Mouse (Mus musculus): ENCODE data around the gene 1700025G04Rik. TPM values are rescaled to one million over a fixed set of nuclear protein-coding genes. Genes with fewer than 3 reads are reported as not detected.

1700025G04Rik gene
- 26.7 and 27.8 TPM in 2 replicates for polyA plus RNA-seq (2014; fragmentation: Nextera tagmentation; extraction: Ambion mirVana)

DNA sequence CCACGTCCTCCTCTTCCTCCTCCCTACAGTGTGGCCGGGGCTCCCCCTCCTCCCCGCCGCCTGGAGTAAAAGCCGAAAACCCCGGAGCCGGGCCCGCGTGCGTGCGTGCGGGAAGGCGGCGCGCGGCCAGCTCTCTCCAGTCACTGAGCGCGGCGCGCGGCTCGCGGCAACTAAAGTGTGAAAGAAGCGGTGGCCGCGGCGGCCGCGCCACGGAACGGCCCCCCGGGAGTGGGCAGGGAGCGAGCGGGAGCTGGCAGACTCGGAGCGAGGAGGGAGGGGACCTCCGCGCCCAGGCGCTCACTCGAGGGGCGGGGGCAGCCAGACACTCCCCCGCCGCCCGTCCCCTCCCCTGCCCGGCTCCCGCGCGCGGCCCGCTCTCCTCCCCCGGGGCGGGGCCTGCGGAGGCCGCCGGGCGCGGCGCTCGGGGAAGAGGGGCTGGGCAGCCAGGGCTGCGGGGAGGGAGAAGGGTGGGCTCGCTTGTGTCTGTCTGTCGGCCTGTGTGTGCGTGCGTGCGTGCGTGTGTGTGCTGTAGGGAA, at the start of gene 1700025G04Rik:
TSS of gene 1700025G04Rik (minus strand) at position 108 of the 536 bp plus-strand sequence.
- ATAC-seq (ENCODE audit: low FRiP score, low TSS enrichment) (peak; percentile 91), DNase-seq (peak; percentile 94)
- Histone ChIP-seq H3K4me2 (ENCODE audit: low read length) (peak within 1 kb of the TSS; percentile 83), H3K9me3 (ENCODE audit: control insufficient read depth, low read length) (no peaks in the 10 kb centered on the region), H3K36me3 (ENCODE audit: control insufficient read depth, insufficient read depth, low read length) (no peaks in the 10 kb centered on the region), H3K27me3 (ENCODE audit: control insufficient read depth, insufficient read depth, low read length) (no peaks in the 10 kb centered on the region), H3K4me1 (ENCODE audit: control insufficient read depth, insufficient read depth, low read length) (peaks cover 38% of the 10 kb centered on the region), H3K4me3 (replicated peaks; ENCODE audit: low read depth, low read length) (peak within 1 kb of the TSS; percentile 94), H3K27ac (replicated peaks; ENCODE audit: low read depth, low read length) (peak within 1 kb of the TSS; percentile 99), H3K9ac (replicated peaks; ENCODE audit: low read length) (peak within 1 kb of the TSS; percentile 97)
- under 1% methylated on average over 50 of the region's 66 CpGs for WGBS

DNA sequence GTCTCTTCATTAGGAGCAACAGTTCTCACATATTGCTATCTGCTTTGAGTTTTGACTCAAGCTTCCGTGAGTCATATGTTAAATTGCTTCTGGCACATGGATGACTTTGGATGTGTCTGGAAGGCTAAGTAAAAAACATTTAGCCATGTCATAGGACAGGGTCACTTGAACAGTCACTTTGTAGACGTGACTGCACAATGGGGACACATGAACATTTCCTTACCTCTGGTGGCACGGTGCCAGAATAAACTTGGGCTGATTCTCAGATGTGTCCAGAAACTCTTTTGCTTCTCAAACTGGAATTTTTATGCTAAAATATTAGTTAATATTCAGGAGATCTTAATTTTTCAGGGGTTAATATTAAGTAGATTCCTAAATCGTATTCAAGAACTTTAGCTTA, 49.6 kb upstream of the 1700025G04Rik start:
- H3K4me1 ChIP-seq (ENCODE audit: control insufficient read depth, insufficient read depth, low read length): no peaks in the 10 kb centered on the region
- H3K4me2 ChIP-seq (ENCODE audit: low read length): no peak overlapping the region
- ATAC-seq (ENCODE audit: low FRiP score, low TSS enrichment): no peak
- no peaks in the 10 kb centered on the region for H3K36me3 ChIP-seq (ENCODE audit: control insufficient read depth, insufficient read depth, low read length)
- H3K4me3 ChIP-seq (replicated peaks; ENCODE audit: low read depth, low read length): no peak overlapping the region
- H3K9ac ChIP-seq (replicated peaks; ENCODE audit: low read length): no peak overlapping the region
- 90% methylated on average over 4 of the region's 4 CpGs for WGBS
- peaks cover 5% of the 10 kb centered on the region; the same call in 1 of the 2 replicates for H3K9me3 ChIP-seq (ENCODE audit: control insufficient read depth, low read length)
- no peaks in the 10 kb centered on the region for H3K27me3 ChIP-seq (ENCODE audit: control insufficient read depth, insufficient read depth, low read length)
- DNase-seq: no peak
- no peak overlapping the region for H3K27ac ChIP-seq (replicated peaks; ENCODE audit: low read depth, low read length)

GRCm38 (mm10) chr1:152130029-152130727, 40.3 kb upstream of the 1700025G04Rik start:
- Histone ChIP-seq H3K4me2 (ENCODE audit: low read length) (no peak overlapping the region; the same call in 1 of the 2 replicates), H3K27ac (replicated peaks; ENCODE audit: low read depth, low read length) (no peak overlapping the region)

DNA sequence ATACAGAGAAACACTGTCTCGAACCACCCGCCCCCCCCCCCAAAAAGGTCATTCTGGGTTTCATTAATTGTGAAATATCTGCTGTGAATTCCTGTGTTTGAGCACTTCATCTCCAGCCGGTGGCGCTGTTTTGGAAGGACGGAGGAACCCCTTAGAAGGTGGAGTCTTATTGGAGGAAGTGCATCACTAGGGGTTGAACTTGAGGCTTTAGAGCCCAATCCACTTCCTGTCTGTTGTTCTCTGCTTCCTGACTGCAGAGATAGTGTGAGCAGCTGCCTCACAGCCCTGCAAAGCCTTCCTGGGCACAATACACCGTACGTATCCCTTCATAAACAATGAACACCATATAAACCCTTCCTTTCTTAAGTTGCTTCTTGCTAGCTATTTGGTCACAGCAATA, 35.5 kb upstream of the 1700025G04Rik start:
- WGBS: 95% methylated on average over 7 of the region's 7 CpGs
- no peaks in the 10 kb centered on the region for H3K4me1 ChIP-seq (ENCODE audit: control insufficient read depth, insufficient read depth, low read length)
- no peak for ATAC-seq (ENCODE audit: low FRiP score, low TSS enrichment)

More at GRCm38 (mm10) chr1:152130029-152130727, 40.3 kb upstream of the 1700025G04Rik start:
- no peak for ATAC-seq (ENCODE audit: low FRiP score, low TSS enrichment)
- H3K9ac ChIP-seq (replicated peaks; ENCODE audit: low read length): no peak overlapping the region
- H3K9me3 ChIP-seq (ENCODE audit: control insufficient read depth, low read length): no peaks in the 10 kb centered on the region
- 67% methylated on average over 14 of the region's 15 CpGs for WGBS
- no peaks in the 10 kb centered on the region for H3K4me1 ChIP-seq (ENCODE audit: control insufficient read depth, insufficient read depth, low read length)
- H3K27me3 ChIP-seq (ENCODE audit: control insufficient read depth, insufficient read depth, low read length): no peaks in the 10 kb centered on the region
- H3K4me3 ChIP-seq (replicated peaks; ENCODE audit: low read depth, low read length): no peak overlapping the region
- DNase-seq: peak; percentile 65
- no peaks in the 10 kb centered on the region for H3K36me3 ChIP-seq (ENCODE audit: control insufficient read depth, insufficient read depth, low read length)

GRCm38 (mm10) chr1:152110123-152110522, 20.2 kb upstream of the 1700025G04Rik start:
- no peaks in the 10 kb centered on the region for H3K27me3 ChIP-seq (ENCODE audit: control insufficient read depth, insufficient read depth, low read length)
- H3K4me2 ChIP-seq (ENCODE audit: low read length): no peak overlapping the region
- no peak overlapping the region for H3K4me3 ChIP-seq (replicated peaks; ENCODE audit: low read depth, low read length)
- H3K9ac ChIP-seq (replicated peaks; ENCODE audit: low read length): no peak overlapping the region
- no peak for ATAC-seq (ENCODE audit: low FRiP score, low TSS enrichment)
- no peaks in the 10 kb centered on the region for H3K4me1 ChIP-seq (ENCODE audit: control insufficient read depth, insufficient read depth, low read length)
- no peak for DNase-seq
- WGBS: 97% methylated on average over 1 of the region's 1 CpGs
- H3K27ac ChIP-seq (replicated peaks; ENCODE audit: low read depth, low read length): no peak overlapping the region
- no peaks in the 10 kb centered on the region for H3K36me3 ChIP-seq (ENCODE audit: control insufficient read depth, insufficient read depth, low read length)
- H3K9me3 ChIP-seq (ENCODE audit: control insufficient read depth, low read length): no peaks in the 10 kb centered on the region

More for the DNA sequence above, 35.5 kb upstream of the 1700025G04Rik start:
- Histone ChIP-seq H3K36me3 (ENCODE audit: control insufficient read depth, insufficient read depth, low read length) (no peaks in the 10 kb centered on the region), H3K4me3 (replicated peaks; ENCODE audit: low read depth, low read length) (no peak overlapping the region), H3K9me3 (ENCODE audit: control insufficient read depth, low read length) (no peaks in the 10 kb centered on the region), H3K9ac (replicated peaks; ENCODE audit: low read length) (no peak overlapping the region), H3K27me3 (ENCODE audit: control insufficient read depth, insufficient read depth, low read length) (no peaks in the 10 kb centered on the region), H3K27ac (replicated peaks; ENCODE audit: low read depth, low read length) (no peak overlapping the region), H3K4me2 (ENCODE audit: low read length) (no peak overlapping the region)
- DNase-seq: no peak

GRCm38 (mm10) chr1:152106136-152106535, 16.2 kb upstream of the 1700025G04Rik start:
- Histone ChIP-seq H3K4me1 (ENCODE audit: control insufficient read depth, insufficient read depth, low read length) (0 out of 2 replicates have a peak, but pooled peaks cover 2% of the 10 kb centered on the region), H3K27ac (replicated peaks; ENCODE audit: low read depth, low read length) (no peak overlapping the region), H3K4me2 (ENCODE audit: low read length) (no peak overlapping the region), H3K27me3 (ENCODE audit: control insufficient read depth, insufficient read depth, low read length) (no peaks in the 10 kb centered on the region), H3K9me3 (ENCODE audit: control insufficient read depth, low read length) (no peaks in the 10 kb centered on the region), H3K4me3 (replicated peaks; ENCODE audit: low read depth, low read length) (no peak overlapping the region), H3K36me3 (ENCODE audit: control insufficient read depth, insufficient read depth, low read length) (no peaks in the 10 kb centered on the region), H3K9ac (replicated peaks; ENCODE audit: low read length) (no peak overlapping the region)
- DNase-seq (no peak), ATAC-seq (ENCODE audit: low FRiP score, low TSS enrichment) (no peak)
- 82% methylated on average over 2 of the region's 2 CpGs for WGBS

GRCm38 (mm10) chr1:152105246-152105645, 15.3 kb upstream of the 1700025G04Rik start:
- H3K36me3 ChIP-seq (ENCODE audit: control insufficient read depth, insufficient read depth, low read length): no peaks in the 10 kb centered on the region
- DNase-seq: no peak
- ATAC-seq (ENCODE audit: low FRiP score, low TSS enrichment): no peak

GRCm38 (mm10) chr1:152101746-152102145, 11.8 kb upstream of the 1700025G04Rik start:
- WGBS: 59% methylated on average over 5 of the region's 5 CpGs
- DNase-seq (no peak), ATAC-seq (ENCODE audit: low FRiP score, low TSS enrichment) (no peak)
- Histone ChIP-seq H3K4me3 (replicated peaks; ENCODE audit: low read depth, low read length) (no peak overlapping the region), H3K27me3 (ENCODE audit: control insufficient read depth, insufficient read depth, low read length) (no peaks in the 10 kb centered on the region), H3K4me1 (ENCODE audit: control insufficient read depth, insufficient read depth, low read length) (0 out of 2 replicates have a peak, but pooled peaks cover 2% of the 10 kb centered on the region), H3K9ac (replicated peaks; ENCODE audit: low read length) (no peak overlapping the region), H3K4me2 (ENCODE audit: low read length) (no peak overlapping the region), H3K27ac (replicated peaks; ENCODE audit: low read depth, low read length) (no peak overlapping the region), H3K9me3 (ENCODE audit: control insufficient read depth, low read length) (no peaks in the 10 kb centered on the region), H3K36me3 (ENCODE audit: control insufficient read depth, insufficient read depth, low read length) (no peaks in the 10 kb centered on the region)

More at GRCm38 (mm10) chr1:152105246-152105645, 15.3 kb upstream of the 1700025G04Rik start:
- Histone ChIP-seq H3K9me3 (ENCODE audit: control insufficient read depth, low read length) (no peaks in the 10 kb centered on the region), H3K4me3 (replicated peaks; ENCODE audit: low read depth, low read length) (no peak overlapping the region), H3K27me3 (ENCODE audit: control insufficient read depth, insufficient read depth, low read length) (no peaks in the 10 kb centered on the region), H3K9ac (replicated peaks; ENCODE audit: low read length) (no peak overlapping the region), H3K27ac (replicated peaks; ENCODE audit: low read depth, low read length) (no peak overlapping the region), H3K4me1 (ENCODE audit: control insufficient read depth, insufficient read depth, low read length) (0 out of 2 replicates have a peak, but pooled peaks cover 2% of the 10 kb centered on the region), H3K4me2 (ENCODE audit: low read length) (no peak overlapping the region)
- WGBS: 100% methylated on average over 1 of the region's 1 CpGs

All from midbrain, embryonic 14.5 days (tissue).